Mouse (Mus musculus): ENCODE data around the gene Olfr393.

Gene Olfr393

DNA sequence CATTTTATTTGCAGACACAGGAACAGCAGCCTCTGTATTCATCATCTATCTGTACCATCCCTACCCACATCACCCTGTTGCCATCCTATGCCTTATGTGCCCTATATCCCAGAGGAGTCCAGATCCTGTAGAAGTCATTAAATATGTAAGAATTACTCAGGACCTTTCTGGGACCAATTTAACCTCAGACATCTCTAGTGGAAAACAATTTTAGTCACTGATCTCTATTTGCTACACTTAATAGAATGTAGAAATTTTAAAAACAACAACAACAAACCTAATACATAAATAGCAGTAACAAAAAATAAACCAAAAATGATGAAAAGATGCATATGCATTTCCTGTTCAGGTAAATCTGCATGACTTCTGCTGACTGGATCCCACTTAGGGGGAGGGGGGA is at the start of gene Olfr393:
Olfr393 (minus strand) TSS at position 101 of the 400 bp plus-strand sequence.
- DNase-seq: no peak

DNA sequence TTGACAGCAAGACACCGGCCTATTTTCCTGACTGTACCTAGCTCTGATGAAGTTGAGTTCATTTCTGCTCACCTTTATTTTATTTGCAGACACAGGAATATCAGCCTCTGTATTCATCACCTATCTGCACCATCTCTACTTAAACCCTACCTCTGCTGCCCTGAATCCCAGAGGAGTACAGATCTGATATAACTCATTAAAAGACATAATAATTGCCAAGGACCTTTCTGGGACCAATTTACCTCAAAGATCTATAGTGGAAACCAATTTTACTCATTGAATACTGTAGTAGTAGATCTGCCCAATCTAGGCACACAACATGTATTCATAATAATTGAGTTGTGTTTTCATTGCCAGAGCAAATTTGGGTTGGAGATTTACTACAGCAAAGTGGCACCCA is 39.4 kb upstream of the Olfr393 start, which contains the start of gene Olfr394:
Olfr394 (minus strand) TSS at position 101 of the 400 bp plus-strand sequence.
- DNase-seq: no peak

DNA sequence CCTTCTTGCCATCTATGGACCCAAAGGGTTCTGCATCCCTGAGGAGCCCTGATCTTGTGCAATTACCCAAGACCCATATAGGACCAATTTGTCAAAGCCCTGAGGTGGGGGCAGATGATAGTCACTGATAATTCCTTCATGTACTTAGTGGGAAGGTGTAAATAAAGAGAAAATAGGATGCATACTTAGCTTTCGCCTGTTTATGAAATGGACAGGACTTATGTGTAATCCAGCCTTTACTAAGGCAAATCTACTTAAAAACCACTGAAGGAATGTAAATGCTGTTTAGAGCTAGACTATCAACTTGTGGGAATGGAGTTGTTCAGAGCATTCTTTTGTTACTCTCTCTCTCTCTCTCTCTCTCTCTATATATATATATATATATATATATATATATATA is 34.3 kb downstream of the Olfr393 start, which contains the start of gene Olfr392:
Olfr392 (minus strand) TSS at position 101 of the 400 bp plus-strand sequence.
- DNase-seq: no peak

DNA sequence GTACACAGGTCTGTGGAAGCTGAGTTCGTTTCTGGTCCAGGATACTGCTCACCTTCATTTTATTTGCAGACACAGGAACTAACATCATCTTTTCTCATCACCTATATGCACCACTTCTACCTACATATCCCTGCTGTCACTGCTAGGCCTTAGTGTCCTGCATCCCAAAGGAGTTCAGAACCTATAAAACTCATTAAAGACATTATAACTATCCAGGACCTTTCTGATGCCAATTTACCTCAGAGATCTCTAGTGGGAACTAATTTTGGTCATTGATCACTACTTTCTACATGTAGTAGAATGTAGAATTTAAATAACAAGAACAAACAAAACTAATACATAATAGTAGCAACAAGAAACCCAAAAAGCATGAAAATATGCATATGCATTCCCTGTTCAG is 48.3 kb downstream of the Olfr393 start, which contains the start of gene Olfr391-ps:
Olfr391-ps (minus strand) TSS at position 101 of the 400 bp plus-strand sequence.
- DNase-seq: no peak
